Mouse (Mus musculus): ENCODE data around the gene Kpna4. TPM values are rescaled to one million over a fixed set of nuclear protein-coding genes. Genes with fewer than 3 reads are reported as not detected.

The Kpna4 gene
- polyA plus RNA-seq (2021) = 83.1 TPM

- peak; percentile 97 for ATAC-seq
- TF ChIP-seq CTCF (IDR thresholded peaks at IDR 0.05) = no peak
- ChIA-PET POLR2A (interaction anchor here (1.2 kb wide), 1 partner anchor 83 kb away, joined by 4 read pairs; no protein-coding TSS in a partner anchor), CTCF (interaction anchor here (1.0 to 1.3 kb wide), 2 partner anchors 10 to 23 kb away, joined by 3 to 4 read pairs; no protein-coding TSS in a partner anchor)
- in situ Hi-C loops (cut with MboI; ENCODE audit: low pct_unique_long_range_greater_than_20kb) = loop anchor here (10.0 kb wide), 2 partner anchors 358 to 598 kb away; partner anchors contain the start of gene Nmd3
- peak; percentile 85 for DNase-seq (ENCODE audit: low read depth, low spot score)
- H3K27me3 ChIP-seq = no peaks in the 10 kb centered on the region
These were observed at the start of gene Kpna4 for GRCm38 (mm10) chr3:69126509-69127345. Kpna4 (minus strand) TSS chr3:69127113.

- DNase-seq (ENCODE audit: low read depth, low spot score) (no peak), ATAC-seq (no peak)
- POLR2A ChIA-PET = interaction anchor here (0.6 to 0.7 kb wide), 2 partner anchors 12 to 367 kb away, joined by 5 to 8 read pairs; no protein-coding TSS in a partner anchor
These were observed 48.3 kb upstream of the Kpna4 start for GRCm38 (mm10) chr3:69175229-69175628.

GRCm38 (mm10) chr3:69171123-69171522 lies 44.2 kb upstream of the Kpna4 start:
- ATAC-seq (no peak), DNase-seq (ENCODE audit: low read depth, low spot score) (no peak)
- in situ Hi-C loops (cut with MboI; ENCODE audit: low pct_unique_long_range_greater_than_20kb) = no loop called here
- no peak for TF ChIP-seq CTCF (IDR thresholded peaks at IDR 0.05)
- ChIA-PET POLR2A (no interaction called here), CTCF (interaction anchor here (1.1 to 1.7 kb wide), 4 partner anchors 8 to 15 kb away, joined by 3 to 6 read pairs (median 3); no protein-coding TSS in a partner anchor)
- H3K27me3 ChIP-seq = peaks cover 5% of the 10 kb centered on the region

More at GRCm38 (mm10) chr3:69175229-69175628, 48.3 kb upstream of the Kpna4 start:
- H3K27me3 ChIP-seq = no peaks in the 10 kb centered on the region
- TF ChIP-seq CTCF (IDR thresholded peaks at IDR 0.05) = no peak
- CTCF ChIA-PET = interaction anchor here (1.9 kb wide), 1 partner anchor 11 kb away, joined by 9 read pairs; no protein-coding TSS in a partner anchor
- in situ Hi-C loops (cut with MboI; ENCODE audit: low pct_unique_long_range_greater_than_20kb) = no loop called here

GRCm38 (mm10) chr3:69169796-69170195 lies 42.9 kb upstream of the Kpna4 start:
- in situ Hi-C loops (cut with MboI; ENCODE audit: low pct_unique_long_range_greater_than_20kb) = no loop called here
- peak; percentile 13 for DNase-seq (ENCODE audit: low read depth, low spot score)
- peaks cover 5% of the 10 kb centered on the region for H3K27me3 ChIP-seq
- TF ChIP-seq CTCF (IDR thresholded peaks at IDR 0.05) = no peak
- ATAC-seq = no peak
- ChIA-PET POLR2A (interaction anchor here (0.7 kb wide), 1 partner anchor 8 kb away, joined by 4 read pairs; no protein-coding TSS in a partner anchor), CTCF (interaction anchor here (1.7 kb wide), 1 partner anchor 9 kb away, joined by 6 read pairs; no protein-coding TSS in a partner anchor)

- no peak for TF ChIP-seq CTCF (IDR thresholded peaks at IDR 0.05)
- in situ Hi-C loops (cut with MboI; ENCODE audit: low pct_unique_long_range_greater_than_20kb) = no loop called here
- ChIA-PET CTCF (no interaction called here), POLR2A (no interaction called here)
- H3K27me3 ChIP-seq = peaks cover 5% of the 10 kb centered on the region
- no peak for ATAC-seq
- no peak for DNase-seq (ENCODE audit: low read depth, low spot score)
These were observed 41.8 kb upstream of the Kpna4 start for GRCm38 (mm10) chr3:69168724-69169123.

GRCm38 (mm10) chr3:69163057-69163456 lies 36.1 kb upstream of the Kpna4 start:
- ChIA-PET CTCF (interaction anchor here (0.6 to 1.5 kb wide), 2 partner anchors 20 to 46 kb away, joined by 3 read pairs; no protein-coding TSS in a partner anchor), POLR2A (interaction anchor here (0.6 kb wide), 1 partner anchor 12 kb away, joined by 8 read pairs; no protein-coding TSS in a partner anchor)
- H3K27me3 ChIP-seq = peaks cover 5% of the 10 kb centered on the region
- DNase-seq (ENCODE audit: low read depth, low spot score) = no peak
- ATAC-seq = no peak
- in situ Hi-C loops (cut with MboI; ENCODE audit: low pct_unique_long_range_greater_than_20kb) = no loop called here
- TF ChIP-seq CTCF (IDR thresholded peaks at IDR 0.05) = no peak

- H3K27me3 ChIP-seq = no peaks in the 10 kb centered on the region
- ChIA-PET CTCF (interaction anchor here (1.6 kb wide), 2 partner anchors 23 to 30 kb away, joined by 3 read pairs; no protein-coding TSS in a partner anchor), POLR2A (no interaction called here)
- no peak for DNase-seq (ENCODE audit: low read depth, low spot score)
- in situ Hi-C loops (cut with MboI; ENCODE audit: low pct_unique_long_range_greater_than_20kb) = no loop called here
- no peak for TF ChIP-seq CTCF (IDR thresholded peaks at IDR 0.05)
- ATAC-seq = no peak
These were observed 33.5 kb upstream of the Kpna4 start for GRCm38 (mm10) chr3:69160429-69160828.

GRCm38 (mm10) chr3:69159501-69159900 lies 32.6 kb upstream of the Kpna4 start:
- H3K27me3 ChIP-seq = no peaks in the 10 kb centered on the region
- DNase-seq (ENCODE audit: low read depth, low spot score) = no peak
- ChIA-PET CTCF (interaction anchor here (0.7 to 1.6 kb wide), 4 partner anchors 17 to 31 kb away, joined by 3 to 5 read pairs (median 3); no protein-coding TSS in a partner anchor), POLR2A (no interaction called here)
- ATAC-seq = no peak
- TF ChIP-seq CTCF (IDR thresholded peaks at IDR 0.05) = no peak
- in situ Hi-C loops (cut with MboI; ENCODE audit: low pct_unique_long_range_greater_than_20kb) = no loop called here

- ChIA-PET POLR2A (no interaction called here), CTCF (interaction anchor here (1.1 kb wide), 1 partner anchor 13 kb away, joined by 3 read pairs; no protein-coding TSS in a partner anchor)
- H3K27me3 ChIP-seq = no peaks in the 10 kb centered on the region
- in situ Hi-C loops (cut with MboI; ENCODE audit: low pct_unique_long_range_greater_than_20kb) = no loop called here
- ATAC-seq = no peak
- no peak for DNase-seq (ENCODE audit: low read depth, low spot score)
- no peak for TF ChIP-seq CTCF (IDR thresholded peaks at IDR 0.05)
These were observed 31.0 kb upstream of the Kpna4 start for GRCm38 (mm10) chr3:69157886-69158285.

GRCm38 (mm10) chr3:69156484-69156883 lies 29.6 kb upstream of the Kpna4 start:
- in situ Hi-C loops (cut with MboI; ENCODE audit: low pct_unique_long_range_greater_than_20kb) = no loop called here
- DNase-seq (ENCODE audit: low read depth, low spot score) (no peak), ATAC-seq (no peak)
- CTCF ChIA-PET = interaction anchor here (0.9 to 1.2 kb wide), 2 partner anchors 19 to 26 kb away, joined by 3 read pairs; no protein-coding TSS in a partner anchor
- no peak for TF ChIP-seq CTCF (IDR thresholded peaks at IDR 0.05)
- POLR2A ChIA-PET = no interaction called here
- H3K27me3 ChIP-seq = no peaks in the 10 kb centered on the region

All from Patski (cell line).